Mouse (Mus musculus): ENCODE data around the gene Gm10974.

GRCm38 (mm10) chr7:66405541-66405940 is 39.8 kb downstream of the Gm10974 start:
- TF ChIP-seq CTCF (IDR thresholded peaks at IDR 0.05; ENCODE audit: extremely low read depth, insufficient read depth, insufficient read length, insufficient replicate concordance) (no peak), POLR2A (IDR thresholded peaks at IDR 0.05; ENCODE audit: low read depth, low read length) (no peak)

All from spleen, adult 2 months (tissue).